Mouse (Mus musculus): Measurements from ENCODE around the gene Cfap20. TPM values are rescaled to one million over a fixed set of nuclear protein-coding genes. Genes with fewer than 3 reads are reported as not detected.

Gene Cfap20
- polyA plus RNA-seq (2012; rRNA removed): 65.9 and 67.2 TPM in 2 replicates

GRCm38 (mm10) chr8:95434686-95435439 lies at the start of gene Cfap20:
Cfap20 (minus strand) TSS chr8:95434869.
- peak; percentile 100 for DNase-seq
- Histone ChIP-seq H3K27me3 (ENCODE audit: control insufficient read depth, insufficient read depth, low read length) (no peaks in the 10 kb centered on the region), H3K27ac (ENCODE audit: control insufficient read depth, insufficient read depth, low read length) (no peak within 1 kb of the TSS), H3K4me1 (replicated peaks; ENCODE audit: control insufficient read depth, insufficient read depth, low read length) (peaks cover 9% of the 10 kb centered on the region), H3K36me3 (ENCODE audit: control insufficient read depth, insufficient read depth, low read length) (no peaks in the 10 kb centered on the region), H3K4me3 (ENCODE audit: control insufficient read depth, insufficient read depth, low read length) (peak within 1 kb of the TSS; percentile 76)
- TF ChIP-seq POLR2A (IDR thresholded peaks at IDR 0.05; ENCODE audit: control insufficient read depth, extremely low read depth, insufficient read depth, low read length, poor library complexity) (peak; percentile 66; the same call in 1 of the 2 replicates), CTCF (IDR thresholded peaks at IDR 0.05; ENCODE audit: borderline replicate concordance, control insufficient read depth, extremely low read depth, insufficient read depth, low read length, poor library complexity) (0 out of 2 replicates have a peak, but pooled peaks have one; percentile 45)
- WGBS: under 1% methylated on average over 50 of the region's 51 CpGs

- Histone ChIP-seq H3K27ac (ENCODE audit: control insufficient read depth, insufficient read depth, low read length) (no peak overlapping the region), H3K4me3 (ENCODE audit: control insufficient read depth, insufficient read depth, low read length) (no peak overlapping the region), H3K36me3 (ENCODE audit: control insufficient read depth, insufficient read depth, low read length) (peaks cover 44% of the 10 kb centered on the region), H3K27me3 (ENCODE audit: control insufficient read depth, insufficient read depth, low read length) (no peaks in the 10 kb centered on the region), H3K4me1 (replicated peaks; ENCODE audit: control insufficient read depth, insufficient read depth, low read length) (no peaks in the 10 kb centered on the region)
- no peak for DNase-seq
- no peak for TF ChIP-seq POLR2A (IDR thresholded peaks at IDR 0.05; ENCODE audit: control insufficient read depth, extremely low read depth, insufficient read depth, low read length, poor library complexity)
- no peak for TF ChIP-seq CTCF (IDR thresholded peaks at IDR 0.05; ENCODE audit: borderline replicate concordance, control insufficient read depth, extremely low read depth, insufficient read depth, low read length, poor library complexity)
- 97% methylated on average over 4 of the region's 4 CpGs for WGBS
These were observed 35.3 kb upstream of the Cfap20 start for GRCm38 (mm10) chr8:95470008-95470407.

- H3K36me3 ChIP-seq (ENCODE audit: control insufficient read depth, insufficient read depth, low read length): peaks cover 44% of the 10 kb centered on the region
- no peaks in the 10 kb centered on the region for H3K27me3 ChIP-seq (ENCODE audit: control insufficient read depth, insufficient read depth, low read length)
- no peaks in the 10 kb centered on the region for H3K4me1 ChIP-seq (replicated peaks; ENCODE audit: control insufficient read depth, insufficient read depth, low read length)
- no peak for DNase-seq
- H3K27ac ChIP-seq (ENCODE audit: control insufficient read depth, insufficient read depth, low read length): no peak overlapping the region
- no peak overlapping the region for H3K4me3 ChIP-seq (ENCODE audit: control insufficient read depth, insufficient read depth, low read length)
- TF ChIP-seq CTCF (IDR thresholded peaks at IDR 0.05; ENCODE audit: borderline replicate concordance, control insufficient read depth, extremely low read depth, insufficient read depth, low read length, poor library complexity): no peak
- no peak for TF ChIP-seq POLR2A (IDR thresholded peaks at IDR 0.05; ENCODE audit: control insufficient read depth, extremely low read depth, insufficient read depth, low read length, poor library complexity)
- 86% methylated on average over 3 of the region's 3 CpGs for WGBS
These were observed 34.3 kb upstream of the Cfap20 start for GRCm38 (mm10) chr8:95468995-95469394.

GRCm38 (mm10) chr8:95466543-95466942 lies 31.9 kb upstream of the Cfap20 start:
- TF ChIP-seq CTCF (IDR thresholded peaks at IDR 0.05; ENCODE audit: borderline replicate concordance, control insufficient read depth, extremely low read depth, insufficient read depth, low read length, poor library complexity) (no peak), POLR2A (IDR thresholded peaks at IDR 0.05; ENCODE audit: control insufficient read depth, extremely low read depth, insufficient read depth, low read length, poor library complexity) (no peak)
- H3K4me3 ChIP-seq (ENCODE audit: control insufficient read depth, insufficient read depth, low read length): no peak overlapping the region
- H3K36me3 ChIP-seq (ENCODE audit: control insufficient read depth, insufficient read depth, low read length): peaks cover 36% of the 10 kb centered on the region
- no peak for DNase-seq
- H3K4me1 ChIP-seq (replicated peaks; ENCODE audit: control insufficient read depth, insufficient read depth, low read length): no peaks in the 10 kb centered on the region
- no peaks in the 10 kb centered on the region for H3K27me3 ChIP-seq (ENCODE audit: control insufficient read depth, insufficient read depth, low read length)
- 95% methylated on average over 2 of the region's 2 CpGs for WGBS
- no peak overlapping the region for H3K27ac ChIP-seq (ENCODE audit: control insufficient read depth, insufficient read depth, low read length)

- no peak overlapping the region for H3K27ac ChIP-seq (ENCODE audit: control insufficient read depth, insufficient read depth, low read length)
- H3K4me3 ChIP-seq (ENCODE audit: control insufficient read depth, insufficient read depth, low read length): no peak overlapping the region
- DNase-seq: no peak
- no peak for TF ChIP-seq CTCF (IDR thresholded peaks at IDR 0.05; ENCODE audit: borderline replicate concordance, control insufficient read depth, extremely low read depth, insufficient read depth, low read length, poor library complexity)
- no peaks in the 10 kb centered on the region for H3K4me1 ChIP-seq (replicated peaks; ENCODE audit: control insufficient read depth, insufficient read depth, low read length)
- 84% methylated on average over 8 of the region's 8 CpGs for WGBS
- no peaks in the 10 kb centered on the region for H3K27me3 ChIP-seq (ENCODE audit: control insufficient read depth, insufficient read depth, low read length)
- peaks cover 69% of the 10 kb centered on the region for H3K36me3 ChIP-seq (ENCODE audit: control insufficient read depth, insufficient read depth, low read length)
These were observed 17.8 kb upstream of the Cfap20 start for GRCm38 (mm10) chr8:95452518-95452917.

GRCm38 (mm10) chr8:95450271-95450670 lies 15.6 kb upstream of the Cfap20 start:
- DNase-seq: no peak
- Histone ChIP-seq H3K4me3 (ENCODE audit: control insufficient read depth, insufficient read depth, low read length) (no peak overlapping the region), H3K27ac (ENCODE audit: control insufficient read depth, insufficient read depth, low read length) (no peak overlapping the region), H3K4me1 (replicated peaks; ENCODE audit: control insufficient read depth, insufficient read depth, low read length) (no peaks in the 10 kb centered on the region), H3K27me3 (ENCODE audit: control insufficient read depth, insufficient read depth, low read length) (no peaks in the 10 kb centered on the region), H3K36me3 (ENCODE audit: control insufficient read depth, insufficient read depth, low read length) (peaks cover 48% of the 10 kb centered on the region)
- TF ChIP-seq POLR2A (IDR thresholded peaks at IDR 0.05; ENCODE audit: control insufficient read depth, extremely low read depth, insufficient read depth, low read length, poor library complexity) (no peak), CTCF (IDR thresholded peaks at IDR 0.05; ENCODE audit: borderline replicate concordance, control insufficient read depth, extremely low read depth, insufficient read depth, low read length, poor library complexity) (no peak)
- WGBS: 95% methylated on average over 5 of the region's 5 CpGs

Measured in thymus, adult 2 months (tissue).